Mouse (Mus musculus): ENCODE data around the gene Agrp.

DNA sequence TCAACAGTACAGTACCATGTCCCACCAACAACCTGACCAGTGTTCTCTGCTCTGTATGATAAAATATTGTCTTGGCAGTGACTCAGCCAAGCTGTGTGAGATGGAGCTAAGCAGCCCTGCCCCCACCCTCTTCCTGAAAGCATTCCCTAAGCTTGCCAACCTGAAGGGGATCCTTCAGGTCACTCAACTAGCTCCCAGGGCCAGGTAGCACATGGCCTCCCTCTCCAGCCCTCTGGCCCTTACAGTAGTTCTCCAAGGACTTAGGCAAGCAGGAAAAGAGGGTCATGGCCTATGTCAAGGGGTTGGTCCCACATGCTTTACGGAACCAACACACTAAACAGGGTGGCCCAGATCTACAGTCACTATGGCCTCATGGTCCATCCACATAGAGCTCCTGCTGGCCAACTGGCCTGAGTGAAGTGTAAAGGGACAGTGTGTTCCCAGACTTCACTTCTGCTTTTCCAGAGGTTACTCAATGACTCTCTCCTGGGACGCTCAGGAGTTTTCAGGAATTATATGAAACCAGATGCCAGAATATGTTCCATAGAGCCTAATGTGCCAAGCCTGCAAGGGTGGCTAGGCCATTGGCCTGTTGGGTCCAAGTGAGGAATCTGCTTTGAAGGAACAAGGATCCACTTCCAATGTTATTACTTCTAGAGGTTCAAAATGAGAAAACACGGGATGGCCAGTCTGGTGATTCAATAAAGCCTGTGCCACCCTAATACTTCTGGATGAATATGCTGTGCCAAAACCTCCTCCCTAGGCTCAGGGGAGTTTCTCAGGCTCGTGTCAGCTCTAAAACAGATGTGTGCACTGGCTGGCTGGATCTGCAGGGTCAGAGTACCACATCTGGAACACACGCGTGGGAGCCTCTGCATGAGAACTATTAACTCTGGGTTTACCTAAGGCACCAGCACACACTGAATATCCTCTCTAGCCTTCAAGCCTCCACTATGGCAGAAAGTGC is 90.5 kb downstream of the Agrp start:
- TF ChIP-seq CTCF (IDR thresholded peaks at IDR 0.05; ENCODE audit: low read depth, low read length) (no peak), EP300 (IDR thresholded peaks at IDR 0.05; ENCODE audit: insufficient read depth, low read depth, low read length) (no peak)
